Mouse (Mus musculus) MEL (cell line): ENCODE results near the gene Mip. TPM values are rescaled to one million over a fixed set of nuclear protein-coding genes. Genes with fewer than 3 reads are reported as not detected.

Experiments
- DNase-seq: peaks from one replicate; pipeline ENCODE4 v3.0.0; 2011; ENCODE audit warnings: low read depth, low spot score
- H3K27ac ChIP-seq: 2 replicates; pipeline ENCODE4 v1.5.1; 2012; ENCODE audit warnings: low read depth, mild to moderate bottlenecking, control low read depth, low read length, moderate library complexity; ENCODE audit not compliant: control insufficient read depth
- H3K27me3 ChIP-seq, 2 experiments: fragments of 150-350 bp in 1 of 2; sonication (generic) in 1 of 2; 2 replicates each; pipeline ENCODE4 v1.6.1; 2012; ENCODE audit warnings: low read length in 2 of 2, mild to moderate bottlenecking in 2 of 2, improper control_type of control experiment in 1 of 2, moderate library complexity in 1 of 2; ENCODE audit not compliant: insufficient read depth in 2 of 2, control insufficient read depth in 1 of 2
- H3K36me3 ChIP-seq, 2 experiments: 2 replicates each; pipeline ENCODE4 v1.6.1; 2012 to 2014; ENCODE audit warnings: low read length in 2 of 2, improper control_type of control experiment in 1 of 2, inconsistent platforms in 1 of 2, mild to moderate bottlenecking in 1 of 2; ENCODE audit not compliant: insufficient read depth in 2 of 2, control insufficient read depth in 1 of 2
- H3K4me1 ChIP-seq, 2 experiments: fragments of 150-350 bp in 1 of 2; sonication (generic) in 1 of 2; 2 replicates each; pipeline ENCODE4 v1.6.1; 2012; ENCODE audit warnings: low read length in 2 of 2, improper control_type of control experiment in 1 of 2, mild to moderate bottlenecking in 1 of 2; ENCODE audit not compliant: insufficient read depth in 2 of 2, control insufficient read depth in 1 of 2
- H3K4me3 ChIP-seq, 2 experiments: fragments of 150-350 bp in 1 of 2; sonication (generic) in 1 of 2; 2 replicates each; pipeline ENCODE4 v1.5.1; 2012; ENCODE audit warnings: low read depth in 2 of 2, low read length in 2 of 2, mild to moderate bottlenecking in 2 of 2, moderate library complexity in 2 of 2, control low read depth in 1 of 2, improper control_type of control experiment in 1 of 2; ENCODE audit not compliant: control insufficient read depth in 1 of 2, insufficient read depth in 1 of 2
- H3K79me2 ChIP-seq: 2 replicates; pipeline ENCODE4 v1.6.1; 2012; ENCODE audit warnings: mild to moderate bottlenecking, low read length, moderate library complexity; ENCODE audit not compliant: control insufficient read depth, poor library complexity, insufficient read depth
- H3K9ac ChIP-seq: 2 replicates; pipeline ENCODE4 v1.6.1; 2012; ENCODE audit warnings: low read depth, mild to moderate bottlenecking, control low read depth, low read length, moderate library complexity; ENCODE audit not compliant: control insufficient read depth, poor library complexity, severe bottlenecking
- H3K9me3 ChIP-seq: fragments of 150-350 bp; sonication (generic); replicated peaks from 2 replicates; pipeline ENCODE4 v1.6.1; 2012; ENCODE audit warnings: mild to moderate bottlenecking, low read length, improper control_type of control experiment, moderate library complexity; ENCODE audit not compliant: insufficient read depth
- CTCF ChIP-seq, 3 experiments: IDR thresholded peaks in 2 of 3; conservative IDR thresholded peaks in 1 of 3; 2 replicates each; pipeline ENCODE4 v1.5.1; 2011 to 2012; ENCODE audit warnings: low read length in 3 of 3, low read depth in 2 of 3, mild to moderate bottlenecking in 2 of 3, improper control_type of control experiment in 1 of 3, inconsistent platforms in 1 of 3, mixed read lengths in 1 of 3, moderate library complexity in 1 of 3; ENCODE audit not compliant: control insufficient read depth in 1 of 3, insufficient read depth in 1 of 3, poor library complexity in 1 of 3, severe bottlenecking in 1 of 3
- E2F4 ChIP-seq: IDR thresholded peaks from 2 replicates; pipeline ENCODE4 v1.6.1; 2011; ENCODE audit warnings: low read depth, low read length, improper control_type of control experiment, borderline replicate concordance
- ELF1 ChIP-seq: IDR thresholded peaks from 2 replicates; pipeline ENCODE4 v1.6.1; 2014; ENCODE audit warnings: low read depth, mild to moderate bottlenecking, inconsistent platforms, low read length, improper control_type of control experiment, moderate library complexity
- EP300 ChIP-seq, 2 experiments: IDR thresholded peaks; 2 replicates each; pipeline ENCODE4 v1.6.1; 2011; ENCODE audit warnings: improper control_type of control experiment in 2 of 2, low read length in 2 of 2, low read depth in 1 of 2, mild to moderate bottlenecking in 1 of 2
- GABPA ChIP-seq: IDR thresholded peaks from 2 replicates; pipeline ENCODE4 v1.6.1; 2012; ENCODE audit warnings: low read depth, mild to moderate bottlenecking, inconsistent platforms, low read length, improper control_type of control experiment, moderate library complexity
- GATA1 ChIP-seq: IDR thresholded peaks from 2 replicates; pipeline ENCODE4 v1.6.1; 2011; ENCODE audit warnings: low read depth, low read length, improper control_type of control experiment
- MAX ChIP-seq: IDR thresholded peaks from 2 replicates; pipeline ENCODE4 v1.6.1; 2011; ENCODE audit warnings: low read length, improper control_type of control experiment
- MEF2A ChIP-seq: IDR thresholded peaks from 2 replicates; pipeline ENCODE4 v1.6.1; 2014; ENCODE audit warnings: low read depth, mild to moderate bottlenecking, inconsistent platforms, low read length, improper control_type of control experiment; ENCODE audit not compliant: poor library complexity, insufficient replicate concordance, severe bottlenecking; ENCODE audit errors: extremely low read depth
- MXI1 ChIP-seq: IDR thresholded peaks from 2 replicates; pipeline ENCODE4 v1.6.1; 2011; ENCODE audit warnings: mild to moderate bottlenecking, low read depth, low read length, improper control_type of control experiment
- MYB ChIP-seq: IDR thresholded peaks from 2 replicates; pipeline ENCODE4 v1.6.1; 2011; ENCODE audit warnings: mild to moderate bottlenecking, low read depth, low read length, improper control_type of control experiment
- NRF1 ChIP-seq: IDR thresholded peaks from 2 replicates; pipeline ENCODE4 v1.6.1; 2014; ENCODE audit warnings: low read depth, mild to moderate bottlenecking, inconsistent platforms, low read length, improper control_type of control experiment, moderate library complexity; ENCODE audit not compliant: poor library complexity, insufficient read depth, severe bottlenecking
- POLR2AphosphoS5 ChIP-seq: IDR thresholded peaks from 2 replicates; pipeline ENCODE4 v1.6.1; 2012; ENCODE audit warnings: low read depth, borderline replicate concordance, mild to moderate bottlenecking, inconsistent platforms, low read length, moderate library complexity, mixed read lengths
- RAD21 ChIP-seq: IDR thresholded peaks from 2 replicates; pipeline ENCODE4 v1.6.1; 2011; ENCODE audit warnings: mild to moderate bottlenecking, low read depth, low read length, improper control_type of control experiment
- RCOR1 ChIP-seq: IDR thresholded peaks from 2 replicates; pipeline ENCODE4 v1.6.1; 2012; ENCODE audit warnings: low read depth, mild to moderate bottlenecking, inconsistent platforms, low read length, improper control_type of control experiment
- TBP ChIP-seq: IDR thresholded peaks from 2 replicates; pipeline ENCODE4 v1.8.0; 2011; ENCODE audit warnings: low read depth, low read length, improper control_type of control experiment
- UBTF ChIP-seq: IDR thresholded peaks from 2 replicates; pipeline ENCODE4 v1.6.1; 2012; ENCODE audit warnings: low read depth, mild to moderate bottlenecking, inconsistent platforms, low read length, improper control_type of control experiment, moderate library complexity, borderline replicate concordance; ENCODE audit not compliant: insufficient read depth
- USF1 ChIP-seq: IDR thresholded peaks from 2 replicates; pipeline ENCODE4 v1.6.1; 2014; ENCODE audit warnings: low read depth, mild to moderate bottlenecking, inconsistent platforms, low read length, improper control_type of control experiment, moderate library complexity
- USF2 ChIP-seq, 2 experiments: IDR thresholded peaks; 2 replicates each; pipeline ENCODE4 v1.6.1; 2011 to 2012; ENCODE audit warnings: improper control_type of control experiment in 2 of 2, low read length in 2 of 2, borderline replicate concordance in 1 of 2, inconsistent platforms in 1 of 2, low read depth in 1 of 2, mild to moderate bottlenecking in 1 of 2; ENCODE audit not compliant: insufficient read depth in 1 of 2
- ZC3H11A ChIP-seq: IDR thresholded peaks from 2 replicates; pipeline ENCODE4 v1.6.1; 2012; ENCODE audit warnings: low read depth, mild to moderate bottlenecking, inconsistent platforms, low read length, improper control_type of control experiment
- ZKSCAN1 ChIP-seq: IDR thresholded peaks from 2 replicates; pipeline ENCODE4 v1.6.1; 2012; ENCODE audit warnings: low read depth, mild to moderate bottlenecking, inconsistent platforms, low read length, improper control_type of control experiment, moderate library complexity
- ZMIZ1 ChIP-seq: IDR thresholded peaks from 2 replicates; pipeline ENCODE4 v1.6.1; 2012; ENCODE audit warnings: low read depth, mild to moderate bottlenecking, inconsistent platforms, low read length, improper control_type of control experiment, moderate library complexity
- ZNF384 ChIP-seq: IDR thresholded peaks from 2 replicates; pipeline ENCODE4 v1.6.1; 2012; ENCODE audit warnings: low read depth, mild to moderate bottlenecking, inconsistent platforms, low read length, improper control_type of control experiment
- polyA plus RNA-seq, 2 experiments: library from polyadenylated mRNA; stranded (reverse) in 1 of 2; unstranded in 1 of 2; fragments of >175 nt in 1 of 2; fragments of >200 nt in 1 of 2; gene quantifications; 2 replicates each; pipeline versions ENCODE4 v1.2.1 to v1.2.4; 2012; ENCODE audit warnings: low replicate concordance in 2 of 2, low read depth in 1 of 2; ENCODE audit not compliant: insufficient read length in 2 of 2, insufficient read depth in 1 of 2, missing spikeins in 1 of 2
- total RNA-seq: library from RNA; depleted of rRNA; stranded (reverse); fragments of 300-350 nt; gene quantifications from 2 replicates; pipeline ENCODE4 v1.2.3, GENCODE M21; 2012

The Mip gene
- total and polyA plus RNA-seq, 3 experiments = 0.04 TPM; not detected in 2

- Histone ChIP-seq H3K79me2 (no peaks in the 10 kb centered on the region), H3K9me3 (no peaks in the 10 kb centered on the region), H3K27ac (no peak overlapping the region), H3K27me3 (no peaks in the 10 kb centered on the region), H3K36me3 (peaks cover 0 to 6% of the 10 kb centered on the region in 2 experiments; a peak in 2 of 4 replicates), H3K4me3 (no peak overlapping the region), H3K9ac (no peak overlapping the region), H3K4me1 (peaks cover 0 to 16% of the 10 kb centered on the region in 2 experiments; a peak in 3 of 4 replicates)
- DNase-seq = no peak
- TF ChIP-seq E2F4 (no peak), NRF1 (no peak), RCOR1 (no peak), MAX (no peak), ZNF384 (no peak), ZMIZ1 (no peak)
These were observed 36.7 kb downstream of the Mip start for GRCm38 (mm10) chr10:128262300-128262699.

GRCm38 (mm10) chr10:128263393-128264310 is 38.0 kb downstream of the Mip start:
- H3K4me1 ChIP-seq = peaks cover 0 to 15% of the 10 kb centered on the region in 2 experiments; a peak in 3 of 4 replicates
- TF ChIP-seq ZNF384 = peak; percentile 64
- TF ChIP-seq ELF1 = no peak
- H3K9ac ChIP-seq = no peak overlapping the region
- H3K36me3 ChIP-seq = peaks cover 0 to 6% of the 10 kb centered on the region in 2 experiments; a peak in 2 of 4 replicates
- H3K79me2 ChIP-seq = no peaks in the 10 kb centered on the region
- no peaks in the 10 kb centered on the region for H3K27me3 ChIP-seq
- peak; percentile 25 for DNase-seq
- H3K27ac ChIP-seq = no peak overlapping the region
- H3K9me3 ChIP-seq = no peaks in the 10 kb centered on the region
- no peak overlapping the region for H3K4me3 ChIP-seq

- no peak within 1 kb of the TSS for H3K27ac ChIP-seq
- DNase-seq = no peak
- H3K4me3 ChIP-seq = no peak within 1 kb of the TSS
- TF ChIP-seq GABPA = no peak
- TF ChIP-seq USF2 (IDR thresholded peaks at IDR 0.05; ENCODE audit: borderline replicate concordance in 1 of 2, insufficient read depth in 1 of 2, low read depth in 1 of 2, low read length in 2 of 2) = no peak
- TF ChIP-seq ELF1 = no peak
- no peak for TF ChIP-seq POLR2AphosphoS5
- TF ChIP-seq CTCF (IDR thresholded peaks at IDR 0.05 in 2 of 3, conservative IDR thresholded peaks at IDR 0.05 in 1 of 3; ENCODE audit: control insufficient read depth in 1 of 3, insufficient read depth in 1 of 3, low read depth in 2 of 3, low read length in 3 of 3, poor library complexity in 1 of 3, severe bottlenecking in 1 of 3) = no peak
- TF ChIP-seq ZNF384 = no peak
- TF ChIP-seq EP300 (IDR thresholded peaks at IDR 0.05; ENCODE audit: low read depth in 1 of 2, low read length in 2 of 2) = no peak
- TF ChIP-seq MEF2A = no peak
- no peak for TF ChIP-seq MYB
- no peak for TF ChIP-seq RAD21
- TF ChIP-seq ZKSCAN1 = no peak
- no peak for TF ChIP-seq ZC3H11A
- TF ChIP-seq UBTF = no peak
- TF ChIP-seq MXI1 = no peak
- no peak for TF ChIP-seq GATA1
- TF ChIP-seq USF1 = no peak
- TF ChIP-seq TBP = no peak
These were observed 42.7 kb downstream of the Mip start, which contains the start of gene Apof for GRCm38 (mm10) chr10:128268371-128268770. TSS of gene Apof (plus strand) at chr10:128268671.

More at GRCm38 (mm10) chr10:128268371-128268770, 42.7 kb downstream of the Mip start, which contains the start of gene Apof:
- Histone ChIP-seq H3K9me3 (no peaks in the 10 kb centered on the region), H3K27me3 (no peaks in the 10 kb centered on the region), H3K79me2 (no peaks in the 10 kb centered on the region; the same call in 1 of the 2 replicates), H3K4me1 (peaks cover 0 to 9% of the 10 kb centered on the region in 2 experiments; a peak in 2 of 4 replicates), H3K36me3 (peaks cover 0 to 3% of the 10 kb centered on the region in 2 experiments; a peak in 2 of 4 replicates), H3K9ac (no peak within 1 kb of the TSS)
